Mouse (Mus musculus) c-Kit-positive CD71-negative TER-119-negative erythroid progenitor cells, embryonic 14.5 days (primary cell): ENCODE measurements at regions not wholly inside any gene's neighbourhood (a gene's known extent, or its start where the extent isn't known, plus 50 kb on each side); places are given as distances from the start of the nearest gene placed in this dataset.

Source experiments
- DNase-seq: peaks from one replicate; pipeline ENCODE4 v3.0.0-alpha.2; 2013; ENCODE audit warnings: low read depth

DNA sequence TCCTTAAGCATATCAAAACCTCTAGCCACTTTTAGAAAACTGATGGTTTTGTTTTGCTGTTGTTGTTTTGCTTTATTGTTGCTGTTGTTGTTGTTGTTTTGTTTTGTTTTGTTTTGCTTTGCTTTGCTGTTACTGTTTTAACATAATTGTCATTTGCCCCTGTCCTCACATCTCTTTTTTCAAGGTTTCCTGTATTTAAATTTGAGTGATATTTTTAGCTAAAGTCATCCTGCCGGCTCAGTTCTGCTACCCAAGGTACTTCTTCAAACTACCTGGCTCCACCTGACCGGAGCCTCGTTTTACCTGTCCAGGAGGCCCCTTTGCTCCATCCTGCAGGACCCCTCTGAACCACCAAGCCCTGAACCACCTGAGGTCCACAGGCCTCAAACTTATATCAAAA, 253.4 kb downstream of the Tle4 start:
- DNase-seq = no peak

DNA sequence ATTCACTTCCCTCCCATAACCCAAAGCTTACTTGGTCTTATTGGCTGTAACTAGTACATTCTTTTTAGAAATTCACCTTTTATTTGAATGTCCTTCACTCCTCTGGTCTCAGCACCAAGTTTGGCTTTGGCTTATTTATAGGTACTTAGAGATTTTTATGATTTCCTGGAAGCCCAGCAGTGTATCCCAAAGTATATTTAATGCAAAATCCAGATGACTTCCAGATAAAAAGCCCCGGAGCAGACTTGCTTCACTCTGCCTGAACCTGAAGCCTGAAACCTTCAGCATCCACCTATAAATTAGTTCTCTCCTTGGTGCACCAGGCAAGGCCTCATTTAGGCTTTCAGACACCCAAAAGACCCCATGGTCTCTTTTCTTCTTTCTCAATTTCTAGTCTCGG, 250.8 kb downstream of the Tle4 start:
- DNase-seq = no peak

DNA sequence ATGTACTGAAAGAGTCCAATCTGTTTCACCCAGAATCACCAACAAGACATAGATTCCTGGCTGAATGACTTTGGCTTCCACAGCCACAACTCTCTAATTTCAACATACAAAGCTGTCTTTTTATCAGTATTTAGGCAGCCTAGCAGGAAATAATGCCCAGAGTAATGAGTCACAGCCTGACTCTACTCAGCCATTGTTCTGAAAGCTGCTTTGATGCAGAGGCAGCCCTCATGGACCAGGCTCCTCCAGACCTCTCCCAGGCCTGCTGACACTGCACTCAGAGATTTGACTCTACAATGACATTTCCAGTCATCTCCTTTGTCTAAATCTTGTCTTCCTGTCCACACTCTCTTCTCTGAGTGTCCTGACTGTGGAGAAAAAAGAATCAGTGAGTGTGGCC, 250.4 kb downstream of the Tle4 start:
- no peak for DNase-seq

DNA sequence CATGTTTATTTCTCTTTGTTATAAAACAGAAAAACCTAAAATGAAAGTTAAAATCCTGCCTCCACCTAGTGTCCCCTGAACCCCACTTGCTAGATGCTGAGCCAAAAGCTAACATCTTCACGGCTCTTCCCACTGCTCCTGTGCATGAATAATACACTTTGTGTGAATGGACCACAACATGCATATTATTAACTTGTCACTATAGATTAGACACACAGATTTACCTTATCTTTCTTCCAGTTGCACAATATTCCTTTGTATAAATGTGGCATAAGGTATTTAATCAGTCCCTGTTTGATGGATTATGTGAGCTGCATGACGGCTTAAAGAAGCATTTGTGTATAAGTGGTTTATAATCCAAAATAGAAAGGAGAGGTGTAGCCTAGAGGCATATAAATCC, 248.1 kb downstream of the Tle4 start:
- no peak for DNase-seq

DNA sequence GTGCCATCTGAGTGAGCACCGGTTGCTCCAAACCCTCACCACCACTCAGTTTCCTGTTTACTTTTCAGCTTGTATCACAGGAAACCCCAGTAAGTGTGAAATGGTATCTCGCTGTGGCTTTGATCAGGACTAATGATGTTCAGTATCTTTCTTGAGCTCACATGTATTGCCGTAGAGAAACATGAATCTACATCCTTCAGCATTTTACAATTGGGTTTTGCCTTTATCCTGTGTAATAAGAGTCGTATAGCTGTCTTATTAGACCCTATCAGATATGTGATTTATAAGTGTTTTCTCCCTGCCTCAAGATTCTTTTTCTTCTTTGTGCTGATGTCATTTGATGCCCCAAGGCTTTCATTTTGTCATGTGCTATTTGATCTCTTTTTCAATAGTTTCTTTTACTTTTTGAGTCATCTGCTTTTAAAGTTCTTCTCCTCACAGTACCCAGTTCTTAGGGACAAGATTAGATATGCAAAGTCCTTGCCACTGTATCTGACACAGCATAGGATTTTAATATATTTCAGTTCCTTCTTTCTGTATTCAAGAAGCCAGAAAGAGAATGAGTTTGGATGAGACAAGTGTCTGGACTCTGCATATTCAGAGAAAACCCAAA, 246.0 kb downstream of the Tle4 start:
- DNase-seq = no peak

DNA sequence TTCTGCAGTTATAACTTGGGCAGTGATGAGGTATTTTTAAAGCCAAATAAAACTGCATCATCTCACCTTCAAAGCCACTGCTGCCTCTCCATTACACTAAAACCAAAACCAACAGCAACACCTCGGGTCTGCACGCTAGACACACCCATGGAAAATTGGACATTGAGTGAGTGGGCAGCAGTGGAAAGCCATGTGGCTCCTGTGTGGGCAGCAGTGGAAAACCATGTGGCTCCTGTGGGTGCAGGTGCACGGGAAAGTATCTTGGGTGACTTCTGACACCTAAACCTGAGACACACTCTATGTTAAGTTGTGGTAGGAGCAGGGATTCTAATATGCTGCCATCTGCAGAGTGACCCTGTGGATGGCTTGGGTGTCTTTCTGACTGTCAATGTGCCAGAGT, 245.3 kb downstream of the Tle4 start:
- no peak for DNase-seq

DNA sequence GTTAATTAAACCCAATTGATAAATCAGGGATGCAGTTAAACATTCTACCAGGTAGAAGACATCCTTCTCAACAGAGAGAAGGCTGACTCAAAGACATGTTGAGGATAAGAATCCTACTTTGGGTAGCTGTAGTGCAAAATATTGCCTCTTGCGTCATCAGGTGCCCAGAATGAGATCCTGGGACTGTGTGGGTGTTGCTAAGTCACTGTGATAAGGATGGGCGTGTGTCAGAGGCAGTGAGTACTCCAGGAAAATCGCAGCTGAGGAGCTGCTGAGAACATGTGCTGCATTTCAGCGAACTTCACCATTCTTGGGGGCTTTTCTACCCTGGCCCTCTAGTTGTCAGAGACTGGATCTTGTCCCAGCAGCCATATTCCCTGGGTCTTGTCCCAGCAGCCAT, 244.7 kb downstream of the Tle4 start:
- no peak for DNase-seq

DNA sequence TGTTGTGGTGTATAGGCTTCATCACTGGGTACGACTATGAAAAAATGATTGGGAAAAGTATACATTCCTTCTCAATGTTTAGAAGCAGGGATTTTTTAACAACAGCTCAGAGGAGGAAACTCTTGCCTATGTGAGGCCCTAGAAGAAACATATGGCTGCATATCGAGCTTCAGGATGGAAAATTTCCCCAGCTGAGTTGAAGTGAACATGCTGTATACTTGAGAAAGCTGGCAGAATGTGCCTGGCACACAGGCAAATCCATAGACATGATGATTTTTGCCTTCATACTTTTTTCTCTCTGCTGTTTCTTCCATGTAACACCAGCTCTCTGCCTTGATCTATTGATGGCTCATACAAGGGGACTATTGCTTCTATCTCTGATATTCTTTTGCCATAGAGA, 242.7 kb downstream of the Tle4 start:
- no peak for DNase-seq

DNA sequence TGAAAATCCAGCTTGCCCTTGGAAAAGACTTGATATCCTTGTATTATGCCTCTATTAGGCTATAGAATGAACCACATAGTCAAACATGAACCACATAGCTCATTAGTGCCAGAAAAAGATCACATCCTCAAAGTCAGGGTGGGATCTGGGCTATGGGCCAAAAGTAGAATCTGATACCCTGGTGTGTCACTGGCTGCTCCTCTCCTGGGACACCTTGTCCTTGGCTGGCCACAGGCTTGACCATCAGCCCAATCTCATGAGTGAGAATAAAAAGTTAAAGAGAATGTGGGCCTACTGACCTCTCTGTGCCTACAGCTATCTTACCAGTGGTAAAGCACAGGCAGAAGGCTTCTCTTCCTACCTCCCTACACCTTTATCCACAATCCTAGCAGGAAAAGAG, 241.9 kb downstream of the Tle4 start:
- DNase-seq = no peak

DNA sequence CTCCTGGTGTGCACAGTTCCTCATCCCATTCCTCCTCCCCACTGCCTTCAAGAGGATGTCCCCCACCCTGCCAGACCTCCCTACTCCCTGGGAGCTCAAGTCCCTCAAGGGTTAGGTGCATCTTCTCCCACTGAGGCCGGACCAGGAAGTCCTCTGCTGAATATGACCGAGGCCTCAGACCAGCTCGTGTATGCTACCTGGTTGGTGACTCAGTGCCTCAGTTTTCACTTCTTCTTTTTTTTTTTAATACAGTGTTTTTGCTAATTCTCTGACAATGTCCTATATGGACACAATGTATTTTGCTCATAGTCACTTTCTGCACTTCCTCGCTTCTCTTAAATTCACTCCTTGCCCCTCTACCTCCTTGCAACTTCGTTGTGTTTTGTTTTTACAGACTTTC, 237.2 kb downstream of the Tle4 start:
- DNase-seq = no peak

DNA sequence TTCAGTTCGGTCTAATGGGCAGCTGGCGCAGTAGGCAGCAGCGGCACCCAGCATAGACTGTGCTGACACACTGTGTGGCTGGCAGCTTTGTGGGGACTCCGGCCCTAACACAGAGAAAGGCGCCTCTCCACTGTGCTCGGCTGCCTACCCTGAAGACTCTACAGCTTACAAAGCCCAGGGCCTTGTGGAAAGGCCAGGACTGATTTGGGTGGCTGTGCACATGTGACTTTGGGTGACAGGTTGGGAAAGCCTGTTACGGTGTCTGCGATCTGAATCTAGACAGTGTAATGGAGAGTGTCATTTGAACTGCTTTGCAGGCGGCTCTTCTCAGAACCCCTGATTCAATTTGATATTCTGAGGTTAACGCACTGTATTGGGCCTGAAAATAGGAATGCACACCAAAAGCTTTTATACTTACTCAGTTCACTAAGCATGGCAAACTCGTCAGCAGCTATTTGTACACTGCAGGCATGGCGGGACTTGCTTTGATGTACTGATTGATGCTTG, 228.7 kb downstream of the Tle4 start:
- no peak for DNase-seq

DNA sequence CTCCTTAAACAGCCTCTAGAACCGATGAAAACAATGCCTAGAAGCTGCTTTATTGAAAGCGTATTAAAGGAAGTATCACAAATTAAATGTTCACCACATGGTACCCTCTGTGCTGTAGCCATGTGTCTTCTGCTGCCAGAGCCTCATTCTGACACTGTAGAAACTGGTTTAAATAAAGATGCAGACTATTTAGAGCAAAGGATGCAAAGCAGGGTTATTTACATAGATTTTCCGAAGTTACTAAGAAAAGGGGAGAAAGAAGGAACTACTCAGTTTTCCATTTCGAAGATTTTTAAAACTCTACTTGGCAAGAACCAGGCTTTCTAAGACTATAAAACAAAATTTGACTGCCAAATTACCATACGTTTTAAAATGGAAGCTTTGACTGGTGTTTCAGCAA, 226.5 kb downstream of the Tle4 start:
- DNase-seq = no peak

DNA sequence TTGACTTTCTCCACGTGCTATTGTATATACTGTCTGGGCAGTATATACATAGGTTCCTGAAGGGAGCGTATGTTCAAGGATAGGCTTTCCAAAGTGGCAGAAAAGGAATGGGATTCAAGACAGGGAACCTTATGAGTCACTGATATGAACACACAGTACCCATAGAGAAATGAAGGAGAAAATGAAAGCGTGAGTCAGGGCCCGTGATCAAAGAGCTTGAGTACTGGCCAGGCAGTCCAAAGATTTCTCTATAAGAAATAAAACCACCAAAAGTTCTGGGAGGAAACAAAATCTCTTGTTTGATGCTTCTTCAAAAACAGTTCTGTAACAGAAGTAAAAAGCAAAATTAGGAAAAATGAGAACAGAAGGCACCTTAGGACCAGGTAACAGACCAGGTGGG, 223.9 kb downstream of the Tle4 start:
- no peak for DNase-seq

DNA sequence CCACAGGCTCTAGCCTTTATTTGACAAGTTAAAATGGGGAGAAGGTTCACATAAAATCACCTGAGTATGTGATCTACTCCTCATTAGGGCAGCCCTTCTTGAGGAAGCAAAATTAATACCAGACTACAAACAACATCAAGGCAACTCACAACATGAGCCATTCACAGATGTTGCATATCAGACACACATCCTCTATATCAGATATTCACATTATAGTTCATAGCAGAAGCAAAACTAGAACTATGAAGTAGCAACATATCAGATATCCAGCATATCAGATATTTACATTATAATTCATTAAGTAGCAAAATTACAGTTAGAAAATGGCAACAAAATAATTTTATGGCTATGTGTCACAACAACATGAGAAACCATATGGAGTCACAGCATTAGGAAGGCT, 217.0 kb downstream of the Tle4 start:
- DNase-seq = no peak

DNA sequence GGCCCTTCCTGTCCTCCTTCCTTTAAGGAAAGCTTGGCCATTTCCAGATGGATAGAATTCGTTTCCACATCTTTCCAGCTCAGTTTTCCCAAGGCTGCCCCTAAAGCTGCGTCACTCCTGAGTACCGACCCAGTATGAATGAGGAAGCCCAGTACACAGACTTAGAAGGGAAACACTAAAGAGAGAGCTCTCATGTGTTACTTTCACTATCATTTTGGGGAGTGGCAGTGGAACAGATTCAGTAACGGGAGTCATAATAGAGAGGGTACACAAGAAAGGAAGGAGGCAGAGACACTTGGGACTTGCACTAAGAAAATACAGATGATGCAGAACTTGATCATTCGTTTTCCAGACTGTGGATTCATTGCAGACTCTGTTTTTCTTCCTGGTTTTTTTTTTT, 210.1 kb downstream of the Tle4 start:
- no peak for DNase-seq

DNA sequence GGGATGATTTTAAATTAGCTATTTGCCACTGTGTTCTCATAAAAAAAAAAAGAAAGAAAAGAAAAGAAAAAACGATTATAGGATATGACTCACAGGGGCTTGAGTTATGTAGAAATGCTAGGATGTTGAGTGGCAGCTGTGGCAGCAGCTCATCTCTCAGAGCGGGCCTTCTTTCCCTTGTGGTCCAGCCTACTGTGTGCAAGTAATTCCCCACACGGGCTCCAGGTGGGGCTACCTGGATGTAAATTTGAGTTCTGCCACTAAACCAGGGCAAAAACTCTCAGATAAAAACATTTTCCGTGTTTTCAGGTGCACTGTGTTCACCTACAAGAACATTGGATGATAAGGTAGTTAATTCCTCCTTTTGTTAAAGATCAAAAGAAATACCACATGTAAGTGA, 209.3 kb downstream of the Tle4 start:
- DNase-seq = no peak

DNA sequence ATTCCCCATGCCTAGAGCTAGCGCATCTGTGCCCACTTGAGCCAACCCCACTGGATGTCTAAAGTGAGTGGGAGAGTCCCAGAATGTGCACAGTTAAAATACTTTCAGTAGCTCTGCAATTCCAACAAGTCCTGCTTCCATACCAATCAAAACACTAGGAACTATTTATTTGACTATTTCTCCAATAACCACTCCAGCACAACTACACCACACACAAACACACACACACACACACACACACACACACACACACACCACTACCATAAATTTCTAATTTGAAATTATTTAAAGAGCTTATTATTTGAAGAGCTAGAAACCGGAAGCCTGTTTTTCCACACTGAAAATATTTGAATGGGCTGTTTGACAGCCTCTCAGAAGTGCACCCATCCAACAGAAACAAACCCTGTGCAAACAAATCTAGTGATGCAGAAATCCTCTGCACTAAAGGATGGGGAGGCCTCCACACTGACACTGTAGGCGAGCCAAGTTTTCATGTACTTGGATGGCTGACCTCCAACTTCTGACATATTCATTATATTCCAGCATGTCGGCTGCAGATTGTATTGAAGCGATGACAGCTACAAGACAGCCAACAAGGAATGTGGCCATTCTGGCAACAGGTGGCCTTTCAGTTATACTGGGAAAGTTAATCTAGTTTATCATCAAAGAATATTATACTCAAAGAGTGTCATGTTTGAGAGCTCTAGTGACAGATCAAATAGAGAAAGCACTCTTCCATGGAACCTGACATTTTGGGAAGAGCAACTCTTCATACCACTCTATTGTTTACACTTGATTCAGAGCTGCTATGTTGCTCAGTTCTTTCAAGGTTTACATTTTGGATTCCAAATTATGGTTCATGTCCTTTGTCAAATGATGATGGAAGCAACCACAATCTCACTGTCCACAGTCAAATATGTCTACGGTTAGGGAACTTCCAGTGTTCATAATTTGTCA, 207.7 kb downstream of the Tle4 start:
- no peak for DNase-seq

DNA sequence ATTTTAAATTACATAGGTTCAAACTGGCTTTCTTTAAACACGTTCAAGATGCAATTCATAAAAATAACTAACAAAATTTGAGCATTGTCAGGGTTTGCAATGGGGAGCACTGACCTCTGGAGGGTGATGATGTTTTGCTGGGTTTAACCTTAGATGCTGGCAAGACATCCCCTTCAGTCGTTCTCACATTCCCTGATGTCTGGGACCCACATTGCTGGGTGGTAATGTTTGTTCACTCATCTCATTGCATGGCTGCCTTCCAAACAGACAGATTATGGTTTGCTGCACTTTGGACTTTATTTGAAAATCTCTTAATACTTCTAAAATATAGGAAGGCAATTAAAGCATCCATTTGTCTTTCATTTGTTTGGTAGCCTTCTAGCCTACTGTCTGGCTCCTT, 206.9 kb downstream of the Tle4 start:
- DNase-seq = no peak
